Mouse (Mus musculus) limb, embryonic 15.5 days (tissue): ENCODE data around the gene Klhl35. TPM values are rescaled to one million over a fixed set of nuclear protein-coding genes. Genes with fewer than 3 reads are reported as not detected.
A peak's percentile ranks its signal among the peaks of the same experiment; 100 is the strongest.

Experiments used
- ATAC-seq: fragments of 200-750 bp; cut with Nextera tagmentation; 2 replicates; pipeline ENCODE4 v1.8.0; 2017; ENCODE audit warnings: low read depth, moderate TSS enrichment; ENCODE audit not compliant: insufficient number of reproducible peaks, low FRiP score, low TSS enrichment
- H3K27ac ChIP-seq: fragments of 300-500 bp; sonication (generic); 2 replicates; pipeline ENCODE4 v1.5.1; 2015; ENCODE audit warnings: moderate library complexity, mild to moderate bottlenecking, inconsistent platforms
- H3K27me3 ChIP-seq: fragments of 300-500 bp; sonication (generic); 2 replicates; pipeline ENCODE4 v1.6.1; 2015; ENCODE audit warnings: inconsistent platforms
- H3K36me3 ChIP-seq: fragments of 300-500 bp; sonication (generic); 2 replicates; pipeline ENCODE4 v1.6.1; 2015; ENCODE audit warnings: inconsistent platforms
- H3K4me1 ChIP-seq: fragments of 300-500 bp; sonication (generic); 2 replicates; pipeline ENCODE4 v1.6.1; 2015; ENCODE audit warnings: inconsistent platforms
- H3K4me2 ChIP-seq: fragments of 300-500 bp; sonication (generic); 2 replicates; pipeline ENCODE4 v1.6.1; 2015; ENCODE audit warnings: mild to moderate bottlenecking, inconsistent platforms
- H3K4me3 ChIP-seq: fragments of 300-500 bp; sonication (generic); 2 replicates; pipeline ENCODE4 v1.5.1; 2015; ENCODE audit warnings: mild to moderate bottlenecking, inconsistent platforms
- H3K9ac ChIP-seq: fragments of 300-500 bp; sonication (generic); 2 replicates; pipeline ENCODE4 v1.6.1; 2015; ENCODE audit warnings: inconsistent platforms
- H3K9me3 ChIP-seq: fragments of 300-500 bp; sonication (generic); 2 replicates; pipeline ENCODE4 v1.6.1; 2016; ENCODE audit warnings: inconsistent platforms
- WGBS: fragments of 180-500 bp; shearing (Covaris S2); methylation state at CpG from one replicate; pipeline ENCODE4 v1.1.7; 2015; 5-methylcytosine and 5-hydroxymethylcytosine counted together
- polyA plus RNA-seq: library from polyadenylated mRNA; unstranded; fragments of >200 nt; fragmentation: Nextera tagmentation; extraction: Ambion mirVana; gene quantifications from 2 replicates; pipeline ENCODE4 v1.2.1, GENCODE M21; 2015

Gene Klhl35
- polyA plus RNA-seq, 1 experiment from 2014 or later, result 1.3 TPM

DNA sequence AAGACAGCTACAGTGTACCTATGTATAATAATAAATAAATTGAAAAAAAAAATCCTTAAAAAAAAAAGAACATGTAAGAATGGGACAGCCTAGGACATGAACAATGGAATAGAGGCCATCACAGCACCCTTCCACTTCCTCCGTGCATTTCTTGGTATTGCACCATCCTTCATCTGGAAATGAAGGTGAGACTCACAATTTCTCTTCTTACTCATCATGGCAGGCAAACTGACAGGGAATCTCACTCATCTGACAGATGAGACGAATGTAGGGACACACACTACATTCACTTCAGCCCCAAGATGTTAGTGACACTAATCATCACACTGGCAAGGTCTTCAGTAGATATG lies 9.7 kb downstream of the Klhl35 start:
- H3K4me1 ChIP-seq, result peaks cover 21% of the 10 kb centered on the region
- H3K27me3 ChIP-seq, result no peaks in the 10 kb centered on the region
- no peak overlapping the region for H3K4me2 ChIP-seq
- H3K9ac ChIP-seq, result no peak overlapping the region
- 85% methylated on average over 2 of the region's 2 CpGs for WGBS
- no peak overlapping the region for H3K27ac ChIP-seq
- peaks cover 83% of the 10 kb centered on the region for H3K36me3 ChIP-seq
- no peak for ATAC-seq
- H3K9me3 ChIP-seq, result no peaks in the 10 kb centered on the region
- no peak overlapping the region for H3K4me3 ChIP-seq

DNA sequence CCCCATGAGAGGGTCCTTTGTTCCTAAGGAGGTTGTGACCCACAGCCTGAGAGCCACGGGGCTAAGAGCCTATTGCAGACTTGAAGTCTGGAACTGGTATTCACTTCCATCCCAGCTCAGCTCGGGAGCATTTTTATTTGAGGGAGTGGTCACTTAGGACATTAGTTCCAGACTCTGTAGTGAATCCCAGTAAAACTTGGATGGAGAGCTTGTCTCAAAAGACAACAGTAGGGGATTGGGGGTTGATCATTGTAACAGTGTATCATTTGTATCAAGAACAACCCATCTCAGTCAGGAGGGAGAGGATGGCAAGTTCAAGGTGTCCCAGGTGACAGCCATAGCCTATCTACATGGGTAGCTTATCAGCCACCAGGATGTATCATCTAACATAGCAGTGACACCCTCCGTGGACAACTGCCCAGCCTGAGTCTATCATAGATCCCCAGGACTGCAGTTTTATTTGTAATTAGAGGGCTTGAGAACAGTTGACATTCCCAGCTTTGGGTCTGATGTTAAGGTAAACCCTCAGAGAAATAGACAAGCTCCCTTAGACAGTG lies 10.8 kb downstream of the Klhl35 start:
- Histone ChIP-seq H3K36me3 (peaks cover 89% of the 10 kb centered on the region), H3K4me3 (no peak overlapping the region), H3K9ac (no peak overlapping the region), H3K27ac (no peak overlapping the region), H3K27me3 (no peaks in the 10 kb centered on the region), H3K4me1 (peaks cover 32% of the 10 kb centered on the region), H3K9me3 (no peaks in the 10 kb centered on the region), H3K4me2 (no peak overlapping the region)
- no peak for ATAC-seq
- 43% methylated on average over 3 of the region's 3 CpGs for WGBS

DNA sequence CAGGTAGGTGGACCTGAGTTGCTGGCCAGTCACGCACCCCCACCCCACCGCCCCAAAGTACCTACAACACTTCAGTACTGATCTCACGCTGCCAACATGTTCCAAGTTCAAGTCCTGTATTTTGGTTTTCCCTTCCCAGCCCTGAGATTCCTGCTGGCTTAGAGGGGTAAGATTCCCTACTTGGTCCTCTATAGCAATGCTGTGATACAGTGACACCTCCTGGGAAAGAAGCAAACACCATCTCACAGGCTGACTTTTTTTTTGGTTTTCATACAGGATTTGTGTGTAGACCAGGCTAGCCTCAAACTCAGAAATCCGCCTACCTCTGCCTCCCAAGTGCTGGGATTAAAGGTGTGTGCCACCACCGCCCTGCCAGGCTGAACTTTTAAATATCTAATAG lies 11.4 kb downstream of the Klhl35 start:
- 87% methylated on average over 5 of the region's 5 CpGs for WGBS

DNA sequence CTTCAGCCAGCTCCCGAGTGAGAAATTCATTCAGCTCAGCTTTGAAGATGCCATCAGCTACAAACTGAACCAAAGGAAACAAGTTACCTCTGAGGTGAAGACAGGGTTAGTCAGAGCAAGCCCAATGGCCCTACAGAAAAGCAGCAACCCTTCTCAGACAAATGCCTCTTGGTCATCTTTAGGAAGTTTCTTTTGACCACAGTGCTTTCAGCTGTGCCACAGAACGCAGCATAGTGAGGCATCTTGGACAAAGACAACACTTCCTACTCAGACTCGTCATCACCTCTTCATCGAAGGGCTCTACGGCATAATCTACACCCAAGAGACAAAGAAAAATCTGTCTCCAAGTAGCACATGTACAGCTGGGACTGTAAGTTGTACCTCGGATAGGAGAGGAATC lies 16.8 kb downstream of the Klhl35 start:
- H3K9me3 ChIP-seq, result no peaks in the 10 kb centered on the region
- peaks cover 47% of the 10 kb centered on the region for H3K36me3 ChIP-seq
- no peak for ATAC-seq
- peak overlapping the region; percentile 78 for H3K9ac ChIP-seq
- peaks cover 13% of the 10 kb centered on the region; the same call in 1 of the 2 replicates for H3K27me3 ChIP-seq
- peak overlapping the region; percentile 86 for H3K27ac ChIP-seq
- peak overlapping the region; percentile 78 for H3K4me3 ChIP-seq
- peak overlapping the region; percentile 69 for H3K4me2 ChIP-seq
- WGBS, result 1% methylated on average over 6 of the region's 6 CpGs
- H3K4me1 ChIP-seq, result peaks cover 35% of the 10 kb centered on the region

More for the DNA sequence above, 11.4 kb downstream of the Klhl35 start:
- H3K4me1 ChIP-seq, result peaks cover 38% of the 10 kb centered on the region
- H3K4me2 ChIP-seq, result no peak overlapping the region
- no peak overlapping the region for H3K4me3 ChIP-seq
- H3K9ac ChIP-seq, result no peak overlapping the region
- H3K9me3 ChIP-seq, result no peaks in the 10 kb centered on the region
- ATAC-seq, result no peak
- H3K27me3 ChIP-seq, result no peaks in the 10 kb centered on the region
- no peak overlapping the region for H3K27ac ChIP-seq
- H3K36me3 ChIP-seq, result peaks cover 92% of the 10 kb centered on the region

DNA sequence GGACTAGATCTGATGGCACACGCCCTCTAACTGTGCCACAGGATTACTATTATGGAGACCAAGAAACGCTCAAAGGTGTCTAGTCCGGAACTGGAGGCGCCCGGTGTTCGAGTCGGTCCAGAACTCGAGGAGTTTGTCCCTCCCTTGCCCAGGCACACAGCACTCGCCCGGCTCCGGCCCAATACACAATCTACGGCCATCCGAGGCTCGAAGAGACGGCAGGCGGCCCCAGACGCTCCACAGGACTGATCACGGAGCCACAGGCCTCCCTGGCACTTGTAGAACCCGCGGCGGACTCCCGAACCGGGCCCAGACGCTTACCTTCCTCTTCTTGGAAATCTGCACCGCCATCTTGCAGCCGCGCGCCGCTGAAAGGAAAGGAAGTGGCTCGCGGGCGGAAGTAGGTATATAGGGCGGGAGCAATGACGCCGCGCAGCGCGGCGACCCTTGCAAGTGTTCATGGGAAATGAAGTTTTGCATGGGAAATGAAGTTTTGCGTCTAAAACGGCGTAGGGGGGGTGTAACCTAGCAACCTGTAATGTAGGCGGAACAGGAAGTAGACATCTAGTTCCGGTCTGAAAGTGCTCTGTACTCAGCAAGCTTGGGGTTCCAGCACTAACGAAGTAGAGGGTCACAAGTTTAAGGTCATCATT lies 17.6 kb downstream of the Klhl35 start, which contains the start of gene Rps3:
Gene Rps3 (minus strand): TSS at position 468 of the 653 bp plus-strand sequence.
- peak within 1 kb of the TSS; percentile 86 for H3K27ac ChIP-seq
- H3K4me3 ChIP-seq, result peak within 1 kb of the TSS; percentile 78
- under 1% methylated on average over 43 of the region's 45 CpGs for WGBS
- H3K36me3 ChIP-seq, result peaks cover 40% of the 10 kb centered on the region
- H3K4me1 ChIP-seq, result peaks cover 35% of the 10 kb centered on the region
- peak; percentile 94 for ATAC-seq
- peaks cover 13% of the 10 kb centered on the region; the same call in 1 of the 2 replicates for H3K27me3 ChIP-seq
- H3K9ac ChIP-seq, result peak within 1 kb of the TSS; percentile 78
- peak within 1 kb of the TSS; percentile 69 for H3K4me2 ChIP-seq
- no peaks in the 10 kb centered on the region for H3K9me3 ChIP-seq

DNA sequence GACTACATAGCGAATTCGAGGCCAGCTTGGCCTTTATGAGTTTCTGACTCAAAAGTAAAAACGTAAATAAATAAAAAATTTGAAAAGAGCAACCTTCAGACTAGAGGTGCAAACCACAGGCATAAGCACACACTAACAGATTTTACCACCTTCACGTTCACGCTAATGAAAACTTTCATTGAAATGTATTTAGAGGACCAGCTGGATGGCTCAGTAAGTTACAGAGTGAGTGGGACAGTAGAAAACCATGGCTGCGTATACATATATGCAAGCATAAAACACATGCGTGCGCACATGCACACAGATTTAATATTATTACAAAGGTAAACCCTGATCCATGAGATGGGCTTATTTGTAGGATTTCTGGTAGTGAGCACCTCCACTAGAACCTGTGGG lies 18.1 kb downstream of the Klhl35 start:
- Histone ChIP-seq H3K9me3 (no peaks in the 10 kb centered on the region), H3K4me1 (peaks cover 35% of the 10 kb centered on the region), H3K4me2 (peak overlapping the region; percentile 48), H3K27me3 (peaks cover 13% of the 10 kb centered on the region; the same call in 1 of the 2 replicates), H3K9ac (no peak overlapping the region), H3K4me3 (peak overlapping the region; percentile 78), H3K36me3 (peaks cover 34% of the 10 kb centered on the region), H3K27ac (no peak overlapping the region)
- no peak for ATAC-seq
- WGBS, result 44% methylated on average over 8 of the region's 8 CpGs

DNA sequence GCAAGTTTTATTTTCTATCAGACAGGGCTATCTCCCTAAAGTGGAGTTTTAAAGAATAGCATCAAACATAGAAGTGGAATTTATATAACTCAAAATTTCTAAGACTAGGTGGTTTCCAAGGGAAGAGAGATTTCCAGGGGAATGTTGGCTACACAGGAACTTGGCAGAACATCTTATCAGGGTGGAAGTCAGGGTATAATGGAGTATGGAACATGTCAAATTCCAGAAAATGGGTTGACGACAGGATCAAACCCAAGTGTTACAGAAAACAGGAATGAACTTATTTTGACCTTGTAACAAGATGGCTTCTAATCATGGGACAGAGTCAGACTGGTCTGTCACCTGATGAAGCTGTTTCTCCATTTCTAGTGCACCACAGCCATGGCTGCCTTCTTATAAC lies 18.9 kb downstream of the Klhl35 start:
- WGBS, result 92% methylated on average over 1 of the region's 1 CpGs
- H3K4me1 ChIP-seq, result peaks cover 27% of the 10 kb centered on the region
- no peak for ATAC-seq

DNA sequence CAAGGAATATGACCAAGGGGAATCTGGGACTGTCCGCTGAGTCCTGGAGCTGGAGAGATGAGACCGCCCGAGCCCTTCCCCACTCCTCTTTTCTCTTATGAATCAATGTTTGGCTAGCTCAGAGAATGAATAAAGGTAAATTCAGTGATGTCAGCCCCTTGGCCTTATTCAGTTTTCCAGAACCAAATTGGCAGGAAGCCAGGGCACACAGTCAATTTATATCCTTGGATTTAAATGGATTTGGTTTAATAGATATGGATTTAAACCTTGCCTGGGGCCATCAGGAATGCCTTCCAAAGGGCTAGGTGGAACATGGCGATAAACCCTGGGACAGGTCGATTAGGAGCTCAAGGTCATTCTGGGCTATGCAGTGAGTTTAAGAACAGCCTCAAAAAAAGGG lies 23.9 kb downstream of the Klhl35 start:
- no peak overlapping the region for H3K4me2 ChIP-seq
- WGBS, result 62% methylated on average over 5 of the region's 5 CpGs
- H3K36me3 ChIP-seq, result no peaks in the 10 kb centered on the region
- H3K27ac ChIP-seq, result no peak overlapping the region
- no peaks in the 10 kb centered on the region for H3K4me1 ChIP-seq
- peaks cover 13% of the 10 kb centered on the region; the same call in 1 of the 2 replicates for H3K27me3 ChIP-seq
- no peaks in the 10 kb centered on the region for H3K9me3 ChIP-seq
- no peak overlapping the region for H3K4me3 ChIP-seq
- no peak overlapping the region for H3K9ac ChIP-seq
- no peak for ATAC-seq

More for the DNA sequence above, 18.9 kb downstream of the Klhl35 start:
- peaks cover 27% of the 10 kb centered on the region for H3K36me3 ChIP-seq
- no peaks in the 10 kb centered on the region for H3K9me3 ChIP-seq
- H3K4me2 ChIP-seq, result no peak overlapping the region
- peaks cover 13% of the 10 kb centered on the region; the same call in 1 of the 2 replicates for H3K27me3 ChIP-seq
- no peak overlapping the region for H3K27ac ChIP-seq
- H3K9ac ChIP-seq, result no peak overlapping the region
- no peak overlapping the region for H3K4me3 ChIP-seq

DNA sequence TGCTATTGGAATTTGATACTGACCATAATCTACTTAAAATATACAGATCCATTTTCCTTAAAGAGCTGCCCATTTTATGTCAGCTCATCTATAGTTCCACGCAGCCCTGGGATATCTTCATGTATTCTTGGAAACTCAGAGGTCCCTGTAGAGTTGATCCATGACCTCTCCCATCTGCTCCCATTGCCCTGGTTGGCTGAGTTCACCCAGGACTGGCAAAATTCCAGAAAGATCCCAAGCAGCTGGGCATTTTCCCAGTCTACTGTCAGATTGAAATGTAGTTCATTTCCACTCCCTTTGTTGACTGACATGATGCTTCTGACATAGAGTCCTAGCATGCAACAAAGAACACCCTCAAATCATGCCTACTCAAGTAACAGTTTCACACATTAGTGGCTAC lies 33.3 kb downstream of the Klhl35 start:
- Histone ChIP-seq H3K4me2 (no peak overlapping the region), H3K27me3 (no peaks in the 10 kb centered on the region), H3K4me3 (no peak overlapping the region), H3K9ac (no peak overlapping the region), H3K27ac (no peak overlapping the region), H3K9me3 (no peaks in the 10 kb centered on the region), H3K4me1 (no peaks in the 10 kb centered on the region), H3K36me3 (no peaks in the 10 kb centered on the region)
- ATAC-seq, result no peak
- WGBS, result 53% methylated on average over 1 of the region's 1 CpGs

DNA sequence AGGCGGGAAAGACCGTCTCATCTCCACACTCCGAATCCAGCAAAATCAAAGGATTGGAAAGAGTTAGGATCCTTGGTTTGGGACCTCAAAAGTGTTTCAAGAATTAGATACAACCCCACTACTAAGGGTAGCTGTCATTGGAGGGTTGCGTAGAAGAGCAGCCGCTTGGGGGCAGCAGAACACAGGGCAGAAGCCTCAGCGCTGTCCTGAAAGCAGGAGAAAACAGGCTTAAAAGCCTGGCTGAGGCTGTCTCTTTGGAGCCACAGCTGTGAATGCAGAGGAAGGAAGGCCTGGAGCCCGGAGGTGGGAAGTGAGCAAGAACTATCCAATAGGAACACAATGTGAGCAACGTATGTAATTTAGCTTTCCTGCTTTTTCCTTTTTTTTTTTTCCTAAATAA lies 34.4 kb downstream of the Klhl35 start:
- H3K9ac ChIP-seq, result no peak overlapping the region
- no peaks in the 10 kb centered on the region for H3K4me1 ChIP-seq
- no peak overlapping the region for H3K4me2 ChIP-seq
- H3K36me3 ChIP-seq, result no peaks in the 10 kb centered on the region
- 3% methylated on average over 8 of the region's 8 CpGs for WGBS
- no peak overlapping the region for H3K27ac ChIP-seq
- H3K9me3 ChIP-seq, result no peaks in the 10 kb centered on the region
- ATAC-seq, result peak; percentile 65; the same call in 1 of the 2 replicates
- H3K4me3 ChIP-seq, result no peak overlapping the region
- no peaks in the 10 kb centered on the region for H3K27me3 ChIP-seq

DNA sequence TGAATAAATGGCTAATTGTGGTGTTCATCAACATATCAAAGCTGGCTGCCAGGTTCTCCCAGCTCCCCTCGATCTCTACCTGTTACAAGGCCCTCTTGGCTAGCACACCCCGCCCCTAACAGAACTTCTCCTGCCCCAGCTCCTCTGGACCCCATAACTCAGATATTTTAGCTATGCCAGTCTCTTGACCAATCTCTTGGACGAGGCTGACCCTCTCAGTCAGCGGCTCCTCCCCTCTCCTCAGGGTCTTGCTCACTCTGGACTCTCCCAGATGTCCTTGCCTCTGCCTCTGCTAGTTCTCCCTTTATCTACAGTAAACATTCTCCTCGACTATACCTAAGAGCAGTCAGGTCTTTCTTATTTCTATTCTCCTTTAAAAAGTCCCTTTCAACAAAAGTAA lies 34.9 kb downstream of the Klhl35 start:
- Histone ChIP-seq H3K4me2 (no peak overlapping the region), H3K36me3 (no peaks in the 10 kb centered on the region), H3K9ac (no peak overlapping the region), H3K27me3 (no peaks in the 10 kb centered on the region), H3K4me1 (no peaks in the 10 kb centered on the region), H3K27ac (no peak overlapping the region), H3K4me3 (no peak overlapping the region), H3K9me3 (no peaks in the 10 kb centered on the region)
- ATAC-seq, result no peak
- WGBS, result 37% methylated on average over 5 of the region's 5 CpGs

DNA sequence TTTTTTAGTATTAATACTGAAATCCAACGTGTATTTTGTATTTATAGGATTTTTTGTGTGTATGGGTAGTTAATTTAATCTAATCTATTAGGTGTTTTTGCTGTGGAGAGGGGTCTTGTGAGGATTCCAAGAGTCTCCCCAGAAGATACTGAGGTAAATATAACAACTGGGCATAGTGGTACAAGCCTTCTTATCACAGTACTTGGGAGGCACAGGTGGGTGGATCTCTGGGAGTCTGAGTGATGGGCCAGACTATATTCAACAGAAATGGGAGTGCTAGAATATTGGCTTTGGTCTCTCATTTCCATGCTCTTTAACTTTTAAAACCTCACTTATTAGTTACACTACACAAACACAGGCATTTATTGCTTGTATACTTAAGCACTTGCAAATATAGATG lies 35.3 kb downstream of the Klhl35 start:
- no peaks in the 10 kb centered on the region for H3K9me3 ChIP-seq
- H3K27me3 ChIP-seq, result no peaks in the 10 kb centered on the region
- no peak for ATAC-seq
- H3K9ac ChIP-seq, result no peak overlapping the region
- H3K4me3 ChIP-seq, result no peak overlapping the region
- H3K27ac ChIP-seq, result no peak overlapping the region
- no peaks in the 10 kb centered on the region for H3K36me3 ChIP-seq
- 49% methylated on average over 1 of the region's 1 CpGs for WGBS
- H3K4me1 ChIP-seq, result no peaks in the 10 kb centered on the region
- no peak overlapping the region for H3K4me2 ChIP-seq
